Mouse (Mus musculus): ENCODE results near the gene Ccdc69.

DNA sequence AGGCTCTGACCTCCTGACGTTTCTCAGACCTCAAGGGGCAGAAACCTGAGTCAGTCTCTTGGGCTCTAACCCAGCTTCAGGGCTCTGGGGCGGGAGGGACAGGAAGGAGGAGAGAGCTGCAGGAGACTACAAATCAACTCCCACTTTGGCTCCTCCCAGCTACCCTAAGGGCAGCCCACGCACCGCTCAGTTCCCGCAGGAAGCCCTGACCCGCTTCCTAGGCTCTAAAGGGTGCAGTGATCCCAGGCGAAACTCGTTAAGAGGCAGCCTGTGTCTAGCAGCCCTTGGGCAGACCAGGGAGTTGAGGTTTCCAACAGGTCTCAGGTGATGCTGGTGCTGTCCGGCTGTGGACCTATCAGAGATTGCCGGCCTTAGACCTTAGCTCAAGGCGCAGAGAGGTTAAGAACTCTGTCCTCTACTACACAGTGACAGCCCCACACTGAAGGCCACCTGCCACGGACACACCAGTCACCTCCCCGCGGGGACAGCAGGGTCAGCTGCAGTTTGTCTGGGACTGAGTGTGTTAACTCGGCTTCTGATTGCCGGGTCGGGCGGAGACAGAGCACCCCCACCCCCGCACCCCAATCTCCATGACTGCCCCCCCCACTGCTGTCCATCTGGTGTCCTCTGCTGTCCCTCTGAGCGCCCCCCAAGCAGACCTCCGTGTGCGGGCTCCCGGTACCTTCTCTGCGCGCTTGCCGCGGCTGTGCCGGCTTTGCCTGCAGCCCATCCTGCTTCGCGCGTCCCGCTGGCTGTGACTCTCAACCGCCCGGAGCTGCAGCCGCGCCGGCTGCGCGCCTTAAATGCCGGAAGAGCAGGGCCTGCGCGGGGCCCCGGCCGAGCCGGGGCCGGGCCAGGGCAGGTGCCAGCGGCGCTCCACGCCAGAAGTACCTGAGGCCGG is at the start of gene Ccdc69:
- no peak for TF ChIP-seq CTCF (IDR thresholded peaks at IDR 0.05; ENCODE audit: control insufficient read depth, insufficient read depth, low read length)
- peak; percentile 67; the same call in 1 of the 2 replicates for TF ChIP-seq POLR2A (IDR thresholded peaks at IDR 0.05; ENCODE audit: borderline replicate concordance, control insufficient read depth, low read depth, low read length)

Measured in bone marrow, adult 2 months (tissue).